Mouse (Mus musculus) kidney, adult 11 months (tissue): ENCODE results near the gene Nucb2.
A peak's percentile ranks its signal among the peaks of the same experiment; 100 is the strongest.

Experiments used
- DNase-seq: peaks from one replicate; pipeline ENCODE4 v3.0.0; 2022

The Nucb2 gene

DNA sequence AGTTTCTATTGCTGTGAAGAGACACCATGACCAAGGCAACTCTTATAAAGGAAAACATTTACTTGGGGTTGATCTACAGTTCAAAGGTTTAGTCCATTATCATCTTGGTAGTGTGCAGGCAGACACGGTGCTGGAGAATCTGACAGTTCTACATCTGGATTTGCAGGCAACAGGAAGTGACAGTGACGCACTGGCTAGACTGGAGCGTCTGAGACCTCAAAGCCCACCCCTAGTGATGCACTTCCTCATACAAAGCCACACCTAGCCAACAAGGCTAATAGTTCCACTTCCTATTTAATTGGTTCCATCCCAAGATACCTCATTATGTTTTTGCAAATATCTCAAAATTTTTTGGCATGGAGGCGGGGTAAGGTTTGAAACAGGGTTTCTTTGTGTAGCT, 25.6 kb downstream of the Nucb2 start:
- DNase-seq: no peak

DNA sequence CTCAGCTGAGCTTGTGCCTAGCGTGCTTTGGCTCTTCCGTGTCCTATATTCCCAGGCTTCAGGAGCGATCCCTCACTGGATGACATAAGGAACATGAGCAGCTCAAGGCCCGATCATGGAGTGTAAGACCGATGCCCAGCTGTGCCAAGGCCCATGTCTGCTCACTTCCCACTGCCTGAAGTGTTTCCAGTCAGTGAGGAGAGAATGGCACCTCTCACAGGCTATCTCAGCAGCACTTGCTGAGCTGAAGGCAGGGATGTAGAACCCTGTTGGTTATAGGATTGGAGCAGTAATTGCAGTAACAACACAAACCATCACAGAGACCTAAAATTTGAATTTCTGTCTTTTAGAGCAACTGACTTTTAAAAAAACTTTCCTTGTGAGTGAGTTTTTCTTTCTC, 26.3 kb downstream of the Nucb2 start:
- no peak for DNase-seq

- DNase-seq: peak; percentile 17
Observed at GRCm38 (mm10) chr7:116531311-116531710, 27.1 kb downstream of the Nucb2 start.

GRCm38 (mm10) chr7:116556834-116557233, 52.7 kb downstream of the Nucb2 start:
- no peak for DNase-seq

DNA sequence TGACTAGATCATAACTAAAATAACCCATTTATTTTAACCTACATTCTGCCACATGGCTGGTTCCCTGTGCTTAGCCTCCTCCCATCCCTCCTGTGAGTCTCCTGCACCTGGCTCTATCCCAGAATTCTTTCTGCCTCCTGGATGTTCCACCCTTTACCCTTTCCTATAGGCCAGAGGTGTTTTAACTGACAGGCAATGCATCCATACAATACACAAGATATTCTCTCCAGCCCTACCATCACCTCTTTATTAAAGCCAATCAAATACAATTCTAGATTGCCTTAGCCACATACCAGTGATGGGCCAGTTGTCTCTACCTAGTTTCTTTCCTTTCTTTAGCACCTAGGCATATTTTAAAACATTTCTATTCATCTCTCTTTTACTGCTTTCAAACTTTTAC, 70.4 kb downstream of the Nucb2 start:
- DNase-seq: no peak
